Mouse (Mus musculus) liver, postnatal 0 days (tissue): ENCODE data around the gene Zfp189.

ENCODE experiments used
- CTCF ChIP-seq: sonication (generic); IDR thresholded peaks from 2 replicates; pipeline ENCODE4 v1.5.1; 2016; ENCODE audit warnings: antibody characterized with exemption, low read depth
- EP300 ChIP-seq: IDR thresholded peaks from 2 replicates; pipeline ENCODE4 v1.6.1; 2016; ENCODE audit warnings: antibody characterized with exemption, low read depth, mild to moderate bottlenecking

DNA sequence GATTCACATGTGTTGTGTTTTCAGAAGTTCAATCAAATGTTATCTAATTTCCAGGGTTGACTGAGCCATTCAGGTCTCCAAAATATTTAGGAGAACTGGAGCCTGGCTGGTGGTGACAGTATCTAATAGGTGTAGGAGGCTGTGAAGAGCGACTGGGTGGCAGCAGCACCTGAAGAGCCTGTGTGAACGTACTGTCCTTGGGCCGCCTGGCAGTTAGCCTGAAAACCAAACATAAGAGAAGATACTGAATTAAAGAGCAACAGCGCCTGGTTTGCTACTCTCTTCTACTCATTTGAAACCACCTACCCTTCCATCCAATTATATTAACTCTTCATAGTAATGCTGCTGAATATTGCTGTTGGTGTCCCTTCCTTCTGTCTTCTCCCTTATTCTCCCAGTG lies 15.7 kb downstream of the Zfp189 start:
- TF ChIP-seq EP300 (no peak), CTCF (no peak)
